In the genomic region with DNA sequence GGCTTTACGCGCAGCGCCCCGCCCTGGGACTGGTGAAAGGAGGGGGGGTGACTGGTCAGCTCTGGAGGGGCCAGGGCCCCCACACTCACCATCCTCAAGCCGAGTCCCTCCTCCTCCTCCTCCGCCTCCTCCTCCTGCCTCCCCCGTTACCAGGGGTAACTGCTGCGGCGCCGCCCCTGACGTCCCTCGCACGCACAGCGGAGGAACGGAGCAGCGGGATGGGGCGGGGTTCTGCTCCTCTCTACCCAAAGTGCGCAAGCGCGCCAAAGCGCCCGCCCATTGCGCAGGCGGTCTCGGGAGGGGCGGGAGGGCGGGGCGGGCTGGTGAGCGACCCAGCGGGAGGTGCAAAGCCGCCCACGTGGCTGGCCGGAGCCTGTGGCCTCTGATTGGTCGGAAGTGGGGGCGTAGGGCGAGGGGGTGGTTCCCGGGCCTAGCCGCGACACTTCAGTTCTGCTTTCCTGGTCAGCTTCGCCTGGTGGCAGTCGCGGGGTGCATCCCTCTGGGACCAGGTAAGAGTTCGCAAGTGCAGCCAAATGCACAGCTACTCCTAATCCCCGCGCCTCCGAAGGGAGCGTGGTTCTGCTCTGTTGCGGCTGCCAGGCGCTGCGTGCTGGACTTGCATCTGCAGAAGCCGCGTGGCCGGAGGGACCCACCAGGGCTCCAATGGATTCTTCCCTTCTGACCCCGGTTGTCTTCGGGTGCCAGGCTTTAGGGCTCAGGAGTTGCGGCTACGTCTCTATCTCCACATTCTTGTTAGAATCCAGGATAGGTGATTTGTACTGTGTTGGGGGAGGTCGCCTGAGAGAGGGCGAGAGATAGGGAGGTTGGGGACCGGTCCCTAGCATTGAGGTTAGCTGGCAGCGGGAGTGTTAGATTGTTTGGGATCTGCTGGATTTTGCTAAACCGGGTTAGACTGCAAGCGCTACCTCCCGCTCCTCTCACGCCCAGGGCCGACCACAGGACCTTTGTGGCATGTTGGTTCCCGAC, we compare ENCODE assay signal across 7 mouse cellular contexts. TPM values are rescaled to one million over a fixed set of nuclear protein-coding genes. Genes with fewer than 3 reads are reported as not detected.
DNase-seq lines count a peak whose midpoint lies in the region; ATAC-seq lines count a peak whose summit lies in the region.

A gene (minus strand): TSS at position 248 of the 987 bp plus-strand sequence.
A gene (plus strand): TSS at position 415 of the 987 bp plus-strand sequence.

- peak within 1 kb of the TSS; percentile 86 for H3K4me3 ChIP-seq in intestine, embryonic 16.5 days (ENCODE audit: low read length)
- peak within 1 kb of the TSS; percentile 73 for H3K4me3 ChIP-seq in midbrain, embryonic 11.5 days (ENCODE audit: low read depth, low read length)

- WGBS in intestine, embryonic 16.5 days = under 1% methylated on average over 63 of the region's 67 CpGs
- WGBS in midbrain, embryonic 11.5 days = under 1% methylated on average over 61 of the region's 67 CpGs

- peak; percentile 94 for DNase-seq in adrenal gland, adult 8-10 months
- DNase-seq in embryo, embryonic 9.5 days (ENCODE audit: extremely low spot score) = peak; percentile 99
- DNase-seq in gastrocnemius, postnatal 4 days (ENCODE audit: low spot score in 2 of 2) = peak; percentile 90 to 94
- peak; percentile 93 to 95 for DNase-seq in left cerebral cortex, postnatal 36 days (ENCODE audit: low spot score in 2 of 2)
- DNase-seq in midbrain, embryonic 11.5 days (ENCODE audit: low spot score, missing footprints) = peak; percentile 99
- DNase-seq in skeletal muscle tissue, adult 2 months (ENCODE audit: low read depth, low spot score) = peak; percentile 98

- H3K4me1 ChIP-seq in intestine, embryonic 16.5 days (ENCODE audit: control insufficient read depth, insufficient read depth, low read length) = peaks cover 11% of the 10 kb centered on the region
- peaks cover 9% of the 10 kb centered on the region; the same call in 1 of the 2 replicates for H3K4me1 ChIP-seq in midbrain, embryonic 11.5 days (ENCODE audit: control insufficient read depth, insufficient read depth, low read length)

- H3K4me2 ChIP-seq in intestine, embryonic 16.5 days (ENCODE audit: low read depth, low read length) = peak within 1 kb of the TSS; percentile 88
- H3K4me2 ChIP-seq in midbrain, embryonic 11.5 days = peak within 1 kb of the TSS; percentile 65

- H3K27me3 ChIP-seq in intestine, embryonic 16.5 days (replicated peaks; ENCODE audit: control insufficient read depth, insufficient read depth, low read length) = no peaks in the 10 kb centered on the region
- no peaks in the 10 kb centered on the region for H3K27me3 ChIP-seq in midbrain, embryonic 11.5 days (ENCODE audit: control insufficient read depth, insufficient read depth, low read length)

- ATAC-seq in intestine, embryonic 16.5 days = peak; percentile 97
- ATAC-seq in midbrain, embryonic 11.5 days (ENCODE audit: low FRiP score) = peak; percentile 97

- peak within 1 kb of the TSS; percentile 80 for H3K27ac ChIP-seq in intestine, embryonic 16.5 days (ENCODE audit: low read length)
- peak within 1 kb of the TSS; percentile 63 for H3K27ac ChIP-seq in midbrain, embryonic 11.5 days (ENCODE audit: low read depth, low read length)

- H3K36me3 ChIP-seq in intestine, embryonic 16.5 days (ENCODE audit: control insufficient read depth, insufficient read depth, low read length) = no peaks in the 10 kb centered on the region
- H3K36me3 ChIP-seq in midbrain, embryonic 11.5 days (ENCODE audit: control insufficient read depth, insufficient read depth, low read length) = no peaks in the 10 kb centered on the region

- intact Hi-C loops in left cerebral cortex, postnatal 36 days (cut with DNase I) = loop anchor here (2.0 to 10.0 kb wide), 2 partner anchors 70 to 282 kb away; no protein-coding TSS in a partner anchor

- H3K9me3 ChIP-seq in intestine, embryonic 16.5 days (ENCODE audit: control insufficient read depth, low read length) = no peaks in the 10 kb centered on the region
- no peaks in the 10 kb centered on the region for H3K9me3 ChIP-seq in midbrain, embryonic 11.5 days (ENCODE audit: control insufficient read depth, low read length)

- peak within 1 kb of the TSS; percentile 78 for H3K9ac ChIP-seq in intestine, embryonic 16.5 days (ENCODE audit: low read depth, low read length)
- peak within 1 kb of the TSS; percentile 81 for H3K9ac ChIP-seq in midbrain, embryonic 11.5 days (ENCODE audit: low read length)

RNA-seq across cellular contexts. Expression of the first gene that starts in this region (rescaled TPM):
- 10 to 100 TPM; 39.0 to 81.8 (median 61.0) TPM for total RNA-seq in adrenal gland, adult 8-10 months (2022)
- 10 to 100 TPM; 34.8 to 37.9 TPM for total RNA-seq in gastrocnemius, postnatal 4 days (2021)
- 53.9 and 64.5 TPM in 2 replicates for polyA plus RNA-seq in intestine, embryonic 16.5 days (2015; fragmentation: Nextera tagmentation; extraction: Ambion mirVana)
- total RNA-seq in left cerebral cortex, postnatal 36 days (2021) = 100 to 1,000 TPM; 112 to 120 TPM
- polyA plus RNA-seq in midbrain, embryonic 11.5 days (2014; fragmentation: Nextera tagmentation; extraction: Ambion mirVana) = 155 and 160 TPM in 2 replicates

RNA-seq across cellular contexts. Expression of the second gene that starts in this region (rescaled TPM):
- total RNA-seq in adrenal gland, adult 8-10 months (2022) = 10 to 100 TPM in 3 of 4 experiments, 1 to 10 TPM in 1; 7.0 to 16.4 (median 12.0) TPM
- 10 to 100 TPM in 1 of 2 experiments, 1 to 10 TPM in 1; 7.8 to 11.2 TPM for total RNA-seq in gastrocnemius, postnatal 4 days (2021)
- polyA plus RNA-seq in intestine, embryonic 16.5 days (2015; fragmentation: Nextera tagmentation; extraction: Ambion mirVana) = 16.7 and 18.1 TPM in 2 replicates
- 1 to 10 TPM; 4.3 to 7.1 TPM for total RNA-seq in left cerebral cortex, postnatal 36 days (2021)
- 12.1 and 12.7 TPM in 2 replicates for polyA plus RNA-seq in midbrain, embryonic 11.5 days (2014; fragmentation: Nextera tagmentation; extraction: Ambion mirVana)

Comparison
In these comparisons a context has a peak if more than half of its experiments do, and no peak if none do; other contexts are left out.
1. Peak in every context shown above with its lines: DNase-seq, ATAC-seq, H3K4me3 ChIP-seq and H3K27ac ChIP-seq.